Mouse (Mus musculus) spleen, adult 18-20 months (tissue): ENCODE data around the gene 4930583I09Rik.

ENCODE experiments used
- DNase-seq, 2 experiments: peaks; one replicate each; pipeline ENCODE4 v3.0.0; 2022; ENCODE audit warnings: mixed read lengths in 2 of 2

The 4930583I09Rik gene

GRCm38 (mm10) chr17:64792623-64793022 lies 43.2 kb downstream of the 4930583I09Rik start:
- DNase-seq = no peak

- no peak for DNase-seq
These were observed 43.8 kb downstream of the 4930583I09Rik start for GRCm38 (mm10) chr17:64792076-64792475.

DNA sequence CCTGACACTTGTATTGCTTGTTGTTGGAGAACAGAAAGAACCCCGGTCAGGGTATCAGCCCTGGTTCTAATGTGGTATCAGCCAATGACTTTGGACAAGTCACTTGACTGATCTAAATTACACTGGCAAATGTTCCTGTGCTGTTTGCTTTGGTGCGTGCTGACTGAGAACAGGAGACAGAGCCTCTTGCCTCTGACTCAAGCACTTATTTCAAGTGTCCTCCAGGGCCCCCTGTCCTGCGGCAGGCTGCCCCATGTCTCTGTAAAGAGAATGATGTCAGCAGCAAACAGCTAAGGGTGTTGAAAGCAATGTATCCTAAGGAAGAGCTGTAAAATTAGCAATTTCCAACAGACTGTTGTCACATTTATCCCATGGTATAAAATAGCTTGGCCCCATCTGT lies 46.7 kb downstream of the 4930583I09Rik start:
- no peak for DNase-seq

GRCm38 (mm10) chr17:64788301-64788700 lies 47.6 kb downstream of the 4930583I09Rik start:
- DNase-seq = no peak

GRCm38 (mm10) chr17:64785961-64786360 lies 49.9 kb downstream of the 4930583I09Rik start:
- no peak for DNase-seq
